Comparison of ENCODE assay signal across 20 mouse cellular contexts in genomic region chr13:42112071-42112470, GRCm38 (mm10).
DNase-seq lines count a peak whose midpoint lies in the region; ATAC-seq lines count a peak whose summit lies in the region.
"Had no signal": no experiment of that assay in that cellular context is flagged by ENCODE, and none has a peak within 500 bp of the region (broad histone marks: within the 10 kb centered on the region; RNA-seq: fewer than 3 reads in every experiment).

No protein-coding gene starts in this region.

- no peak overlapping the region for H3K4me2 ChIP-seq in heart, embryonic 13.5 days
- H3K4me2 ChIP-seq in neural tube, embryonic 13.5 days = no peak overlapping the region
- no peak overlapping the region for H3K4me2 ChIP-seq in midbrain, embryonic 13.5 days (replicated peaks)
- H3K4me2 ChIP-seq: forebrain, embryonic 13.5 days; heart, embryonic 12.5 days; hindbrain, embryonic 15.5 days had no signal

- 76% methylated on average over 6 of the region's 6 CpGs for WGBS in heart, embryonic 13.5 days
- WGBS in neural tube, embryonic 13.5 days = 86% methylated on average over 6 of the region's 6 CpGs
- WGBS in midbrain, embryonic 13.5 days = 90% methylated on average over 6 of the region's 6 CpGs

- ATAC-seq in heart, embryonic 13.5 days (ENCODE audit: extremely low read depth, insufficient number of reproducible peaks, low FRiP score, low TSS enrichment) = no peak
- no peak for ATAC-seq in neural tube, embryonic 13.5 days (ENCODE audit: low read depth)
- ATAC-seq in midbrain, embryonic 13.5 days = no peak
- ATAC-seq: forebrain, embryonic 13.5 days; forebrain, postnatal 0 days; intestine, embryonic 16.5 days had no signal

- H3K27ac ChIP-seq in heart, embryonic 13.5 days (replicated peaks) = 0 out of 2 replicates have a peak overlapping the region, but pooled peaks have one; percentile 8
- H3K27ac ChIP-seq in neural tube, embryonic 13.5 days (replicated peaks) = peak overlapping the region; percentile 14; the same call in 1 of the 2 replicates
- H3K27ac ChIP-seq in midbrain, embryonic 13.5 days = no peak overlapping the region
- H3K27ac ChIP-seq: embryonic facial prominence, embryonic 10.5 days; forebrain, embryonic 13.5 days; hindbrain, embryonic 15.5 days had no signal

- no peak overlapping the region for H3K4me3 ChIP-seq in heart, embryonic 13.5 days
- no peak overlapping the region for H3K4me3 ChIP-seq in neural tube, embryonic 13.5 days
- H3K4me3 ChIP-seq in midbrain, embryonic 13.5 days (replicated peaks) = no peak overlapping the region
- H3K4me3 ChIP-seq: embryonic facial prominence, embryonic 10.5 days; forebrain, embryonic 13.5 days; heart, embryonic 12.5 days; hindbrain, embryonic 15.5 days had no signal

- DNase-seq in heart, adult 11 months = peak; percentile 66
- DNase-seq in heart, postnatal 25 days (ENCODE audit: low spot score) = no peak
- DNase-seq in heart, adult 8-10 months (ENCODE audit: low spot score) = no peak
- DNase-seq in neural tube, embryonic 10.5 days (ENCODE audit: extremely low spot score, low spot score) = no peak
- DNase-seq in spleen, postnatal 4 days (ENCODE audit: low spot score in 2 of 2) = no peak
- DNase-seq: adrenal gland, adult 2 months; adrenal gland, postnatal 25 days; cerebellum, adult 18-20 months; cerebellum, postnatal 36 days; forebrain, postnatal 0 days; gastrocnemius, postnatal 36 days; heart, postnatal 14 days had no signal

- H3K9me3 ChIP-seq in heart, embryonic 13.5 days = no peaks in the 10 kb centered on the region
- H3K9me3 ChIP-seq in neural tube, embryonic 13.5 days = no peaks in the 10 kb centered on the region
- H3K9me3 ChIP-seq in midbrain, embryonic 13.5 days = no peaks in the 10 kb centered on the region
- H3K9me3 ChIP-seq: embryonic facial prominence, embryonic 10.5 days; forebrain, embryonic 13.5 days; heart, embryonic 12.5 days; hindbrain, embryonic 15.5 days had no signal

- intact Hi-C loops in heart, postnatal 25 days (cut with DNase I) = no loop called here

- no peaks in the 10 kb centered on the region for H3K27me3 ChIP-seq in heart, embryonic 13.5 days (replicated peaks)
- no peaks in the 10 kb centered on the region for H3K27me3 ChIP-seq in neural tube, embryonic 13.5 days
- H3K27me3 ChIP-seq in midbrain, embryonic 13.5 days = no peaks in the 10 kb centered on the region
- H3K27me3 ChIP-seq: forebrain, embryonic 13.5 days; heart, embryonic 12.5 days; hindbrain, embryonic 15.5 days had no signal

- H3K9ac ChIP-seq in heart, embryonic 13.5 days = no peak overlapping the region
- H3K9ac ChIP-seq in neural tube, embryonic 13.5 days = no peak overlapping the region
- no peak overlapping the region for H3K9ac ChIP-seq in midbrain, embryonic 13.5 days (replicated peaks)
- H3K9ac ChIP-seq: forebrain, embryonic 13.5 days; forebrain, postnatal 0 days; heart, embryonic 12.5 days; hindbrain, embryonic 15.5 days had no signal

- peaks cover 54% of the 10 kb centered on the region for H3K4me1 ChIP-seq in heart, embryonic 13.5 days
- peaks cover 37% of the 10 kb centered on the region for H3K4me1 ChIP-seq in neural tube, embryonic 13.5 days (replicated peaks)
- 0 out of 2 replicates have a peak, but pooled peaks cover 20% of the 10 kb centered on the region for H3K4me1 ChIP-seq in midbrain, embryonic 13.5 days (replicated peaks)
- H3K4me1 ChIP-seq: forebrain, embryonic 13.5 days had no signal

- no peaks in the 10 kb centered on the region for H3K36me3 ChIP-seq in heart, embryonic 13.5 days
- no peaks in the 10 kb centered on the region for H3K36me3 ChIP-seq in neural tube, embryonic 13.5 days
- no peaks in the 10 kb centered on the region for H3K36me3 ChIP-seq in midbrain, embryonic 13.5 days
- H3K36me3 ChIP-seq: embryonic facial prominence, embryonic 10.5 days; heart, embryonic 12.5 days; hindbrain, embryonic 15.5 days had no signal
